8 mouse cellular contexts compared by ENCODE assay signal in the genomic region with DNA sequence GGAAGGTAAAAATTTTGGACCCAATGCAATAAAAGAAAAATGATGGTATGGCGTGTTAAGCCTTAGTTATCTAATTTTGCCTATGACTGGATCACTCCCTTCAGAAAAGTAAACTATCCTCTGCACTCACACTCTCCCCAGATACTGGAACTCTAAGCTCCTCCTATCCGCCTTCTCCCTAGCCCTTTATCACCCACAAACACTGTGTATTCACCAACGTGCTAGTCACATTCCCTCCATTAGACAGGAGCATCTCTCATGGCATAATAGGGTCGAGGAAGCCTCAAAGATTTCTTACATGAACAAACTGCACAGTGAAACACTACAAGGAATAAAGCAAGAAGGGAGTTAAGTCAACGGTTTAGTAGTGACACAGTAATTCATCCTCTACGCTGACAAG. TPM values are rescaled to one million over a fixed set of nuclear protein-coding genes. Genes with fewer than 3 reads are reported as not detected.
A peak's percentile ranks its signal among the peaks of the same experiment; 100 is the strongest.
DNase-seq lines count a peak whose midpoint lies in the region; ATAC-seq and TF ChIP-seq lines count a peak whose summit lies in the region.

No protein-coding gene starts in this region.

- no peak overlapping the region for H3K27ac ChIP-seq in heart, embryonic 13.5 days (replicated peaks)
- H3K27ac ChIP-seq in forebrain, postnatal 0 days (ENCODE audit: low read depth, low read length): no peak overlapping the region
- H3K27ac ChIP-seq in macrophage: no peak overlapping the region

- intact Hi-C loops in heart, postnatal 10 days (cut with DNase I): loop anchor here (10.0 kb wide), 1 partner anchor 276 kb away; a partner anchor contains a TSS

- H3K79me2 ChIP-seq in macrophage (ENCODE audit: inconsistent target): peaks cover 58% of the 10 kb centered on the region

- 25% methylated on average over 6 of the region's 6 CpGs for WGBS in heart, embryonic 13.5 days
- WGBS in forebrain, postnatal 0 days: 27% methylated on average over 6 of the region's 6 CpGs
- 52% methylated on average over 6 of the region's 6 CpGs for WGBS in macrophage (ENCODE audit: missing documents)

- no peak for ATAC-seq in heart, embryonic 13.5 days (ENCODE audit: extremely low read depth, insufficient number of reproducible peaks, low FRiP score, low TSS enrichment)
- ATAC-seq in forebrain, postnatal 0 days: no peak

- no peaks in the 10 kb centered on the region for H3K9me3 ChIP-seq in heart, embryonic 13.5 days
- no peaks in the 10 kb centered on the region for H3K9me3 ChIP-seq in forebrain, postnatal 0 days (ENCODE audit: low read length)

- H3K9ac ChIP-seq in heart, embryonic 13.5 days: peak overlapping the region; percentile 96
- H3K9ac ChIP-seq in forebrain, postnatal 0 days: peak overlapping the region; percentile 81; the same call in 1 of the 2 replicates

- H3K4me2 ChIP-seq in heart, embryonic 13.5 days: peak overlapping the region; percentile 91
- peak overlapping the region; percentile 79 for H3K4me2 ChIP-seq in forebrain, postnatal 0 days (ENCODE audit: low read depth)

- peaks cover 26% of the 10 kb centered on the region for H3K27me3 ChIP-seq in heart, embryonic 13.5 days (replicated peaks)
- H3K27me3 ChIP-seq in forebrain, postnatal 0 days (ENCODE audit: insufficient read depth, low read length): no peaks in the 10 kb centered on the region

- no peak for DNase-seq in heart, postnatal 10 days
- DNase-seq in MEL-GATA-1-ER (ENCODE audit: extremely low read depth, low read depth): peak; percentile 51
- no peak for DNase-seq in forebrain, postnatal 0 days
- DNase-seq in right cerebral cortex, postnatal 14 days: no peak
- DNase-seq in left cerebral cortex, adult 11 months (ENCODE audit: low spot score): no peak
- no peak for DNase-seq in layer of hippocampus, adult 11-12 months (ENCODE audit: low spot score)

- H3K4me3 ChIP-seq in heart, embryonic 13.5 days: peak overlapping the region; percentile 99
- peak overlapping the region; percentile 96 for H3K4me3 ChIP-seq in forebrain, postnatal 0 days (ENCODE audit: low read depth, low read length)
- peak overlapping the region; percentile 82 for H3K4me3 ChIP-seq in macrophage (ENCODE audit: inconsistent target)

- no peak for TF ChIP-seq CTCF in forebrain, postnatal 0 days (IDR thresholded peaks at IDR 0.05; ENCODE audit: low read depth)

- peaks cover 21% of the 10 kb centered on the region for H3K4me1 ChIP-seq in heart, embryonic 13.5 days
- H3K4me1 ChIP-seq in forebrain, postnatal 0 days (ENCODE audit: insufficient read depth): peaks cover 13% of the 10 kb centered on the region; the same call in 1 of the 2 replicates

- H3K36me3 ChIP-seq in heart, embryonic 13.5 days: no peaks in the 10 kb centered on the region
- H3K36me3 ChIP-seq in forebrain, postnatal 0 days (ENCODE audit: insufficient read depth): no peaks in the 10 kb centered on the region
- H3K36me3 ChIP-seq in macrophage (ENCODE audit: inconsistent target): no peaks in the 10 kb centered on the region

RNA-seq across cellular contexts. Expression of a gene that starts 1.1 kb away (rescaled TPM):
- 22.7 and 23.4 TPM in 2 replicates for polyA plus RNA-seq in heart, embryonic 13.5 days (2015; fragmentation: Nextera tagmentation; extraction: Ambion mirVana)
- 10 to 100 TPM; 19.3 to 19.7 TPM for total RNA-seq in heart, postnatal 10 days (2021)
- 36.4 and 58.0 TPM in 2 replicates for total RNA-seq in forebrain, postnatal 0 days (2014; rRNA removed)
- polyA plus RNA-seq in forebrain, postnatal 0 days (2015; fragmentation: Nextera tagmentation; extraction: Ambion mirVana): 22.1 and 24.4 TPM in 2 replicates
- total RNA-seq in macrophage (2018; cell fraction: chromatin; rRNA removed): 100 to 1,000 TPM in 21 of 26 experiments, 10 to 100 TPM in 5; 91.0 to 149 (median 113) TPM
- total RNA-seq in macrophage (2018; cell fraction: cytosol; rRNA removed): 10 to 100 TPM; 10.5 to 19.5 (median 14.1) TPM
- total RNA-seq in macrophage (2018; cell fraction: nucleus; rRNA removed): 100 to 1,000 TPM in 2 of 26 experiments, 10 to 100 TPM in 24; 39.0 to 107 (median 68.9) TPM
- 19.7 to 21.8 TPM (median 20.3 TPM) in 3 replicates for polyA plus RNA-seq in macrophage (2018)
